Comparison of ENCODE assay signal across 8 mouse cellular contexts in genomic region chrX:141724937-141725918, GRCm38 (mm10). TPM values are rescaled to one million over a fixed set of nuclear protein-coding genes. Genes with fewer than 3 reads are reported as not detected.
DNase-seq lines count a peak whose midpoint lies in the region; ATAC-seq lines count a peak whose summit lies in the region.

Gene Irs4 (minus strand): TSS chrX:141725263.

- H3K27me3 ChIP-seq in forebrain, embryonic 13.5 days = peaks cover 61% of the 10 kb centered on the region
- H3K27me3 ChIP-seq in neural tube, embryonic 14.5 days (ENCODE audit: control insufficient read depth, insufficient read depth, low read length) = peaks cover 32% of the 10 kb centered on the region

- H3K9me3 ChIP-seq in forebrain, embryonic 13.5 days (replicated peaks) = no peaks in the 10 kb centered on the region
- H3K9me3 ChIP-seq in neural tube, embryonic 14.5 days (ENCODE audit: control insufficient read depth, low read length) = no peaks in the 10 kb centered on the region

- peak within 1 kb of the TSS; percentile 44 for H3K4me3 ChIP-seq in forebrain, embryonic 13.5 days
- H3K4me3 ChIP-seq in neural tube, embryonic 14.5 days (ENCODE audit: low read depth, low read length) = peak within 1 kb of the TSS; percentile 37

- WGBS in forebrain, embryonic 13.5 days = 14% methylated on average over 48 of the region's 51 CpGs
- 19% methylated on average over 47 of the region's 51 CpGs for WGBS in neural tube, embryonic 14.5 days

- no peaks in the 10 kb centered on the region for H3K36me3 ChIP-seq in forebrain, embryonic 13.5 days (ENCODE audit: poor library complexity, severe bottlenecking)
- no peaks in the 10 kb centered on the region for H3K36me3 ChIP-seq in neural tube, embryonic 14.5 days (ENCODE audit: control insufficient read depth, insufficient read depth, low read length)

- peaks cover 12% of the 10 kb centered on the region for H3K4me1 ChIP-seq in forebrain, embryonic 13.5 days
- H3K4me1 ChIP-seq in neural tube, embryonic 14.5 days (ENCODE audit: control insufficient read depth, insufficient read depth, low read length) = no peaks in the 10 kb centered on the region

- no peak within 1 kb of the TSS; the same call in 1 of the 2 replicates for H3K9ac ChIP-seq in forebrain, embryonic 13.5 days
- H3K9ac ChIP-seq in neural tube, embryonic 14.5 days (replicated peaks; ENCODE audit: low read depth, low read length) = no peak within 1 kb of the TSS

- DNase-seq in kidney, adult 11 months = peak; percentile 42
- no peak for DNase-seq in kidney, adult 9 months
- peak; percentile 7 to 30 for DNase-seq in kidney, postnatal 4 days
- DNase-seq in layer of hippocampus, postnatal 36 days = no peak
- DNase-seq in lung, adult 18-20 months = no peak
- DNase-seq in right cerebral cortex, postnatal 14 days = no peak

- peak; percentile 78 for ATAC-seq in forebrain, embryonic 13.5 days
- peak; percentile 85 for ATAC-seq in neural tube, embryonic 14.5 days (ENCODE audit: low read depth)

- peak within 1 kb of the TSS; percentile 66 for H3K4me2 ChIP-seq in forebrain, embryonic 13.5 days
- peak within 1 kb of the TSS; percentile 56 for H3K4me2 ChIP-seq in neural tube, embryonic 14.5 days (ENCODE audit: low read depth, low read length)

- no peak within 1 kb of the TSS for H3K27ac ChIP-seq in forebrain, embryonic 13.5 days
- no peak within 1 kb of the TSS for H3K27ac ChIP-seq in neural tube, embryonic 14.5 days (ENCODE audit: low read depth, low read length)

RNA-seq across cellular contexts. Expression of gene Irs4, which starts in this region (rescaled TPM):
- polyA plus RNA-seq in forebrain, embryonic 13.5 days (2015; fragmentation: Nextera tagmentation; extraction: Ambion mirVana) = 0.70 and 1.9 TPM in 2 replicates
- 0.58 and 0.87 TPM in 2 replicates for polyA plus RNA-seq in neural tube, embryonic 14.5 days (2014; fragmentation: Nextera tagmentation; extraction: Ambion mirVana)
- under 1 TPM; 0.05 to 0.07 TPM for total RNA-seq in layer of hippocampus, postnatal 36 days (2021)

Comparison
In these comparisons a context has a peak if more than half of its experiments do, and no peak if none do; other contexts are left out.
1. DNase-seq: peak in kidney, adult 11 months (single experiment) and kidney, postnatal 4 days (2 of 2); none in kidney, adult 9 months (single experiment), layer of hippocampus, postnatal 36 days (0 of 2), lung, adult 18-20 months (0 of 2) and right cerebral cortex, postnatal 14 days (single experiment).
2. Peak in ATAC-seq, H3K4me3 ChIP-seq and H3K4me2 ChIP-seq in neural tube, embryonic 14.5 days; RNA of the gene not detected or under 1 TPM.